Mouse (Mus musculus) heart, postnatal 4 days (tissue): ENCODE data around the gene Nes. TPM values are rescaled to one million over a fixed set of nuclear protein-coding genes. Genes with fewer than 3 reads are reported as not detected.
A peak's percentile ranks its signal among the peaks of the same experiment; 100 is the strongest.

ENCODE experiments used
- DNase-seq: peaks from one replicate; pipeline ENCODE4 v3.0.0; 2021
- total RNA-seq, 2 experiments: library from RNA; stranded (reverse); gene quantifications; 2 replicates each; pipeline ENCODE4 v1.2.3; 2021

The Nes gene
- total RNA-seq, 2 experiments from 2014 or later = 66.5 to 70.4 TPM

DNA sequence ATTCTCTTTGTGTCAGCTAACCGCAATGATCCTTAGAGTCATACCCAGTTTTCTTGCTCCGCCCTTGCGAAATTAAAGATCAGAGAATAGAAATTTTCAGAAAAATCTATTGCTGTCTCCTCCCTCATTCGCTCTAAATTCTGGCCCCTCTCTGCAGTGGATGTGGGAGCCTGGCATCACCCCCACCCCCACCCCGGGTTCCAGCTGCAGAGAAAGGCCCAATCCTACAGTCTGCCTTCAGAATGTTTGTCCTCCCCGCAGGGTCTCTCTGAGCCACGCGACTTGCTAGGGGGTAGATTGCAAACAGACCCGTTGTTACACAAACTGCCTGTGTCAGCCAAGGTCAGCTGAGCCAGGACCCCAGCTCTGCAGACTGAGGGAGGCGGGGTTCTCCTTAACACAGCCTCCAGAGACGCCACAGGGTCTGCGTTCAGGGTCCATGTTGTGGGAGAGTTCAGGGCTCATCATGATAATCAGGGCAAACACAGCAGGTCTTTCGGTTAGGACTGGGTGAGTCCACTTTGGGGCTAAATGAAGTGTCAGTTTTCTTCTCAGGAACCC, 20.8 kb upstream of the Nes start:
- no peak for DNase-seq

DNA sequence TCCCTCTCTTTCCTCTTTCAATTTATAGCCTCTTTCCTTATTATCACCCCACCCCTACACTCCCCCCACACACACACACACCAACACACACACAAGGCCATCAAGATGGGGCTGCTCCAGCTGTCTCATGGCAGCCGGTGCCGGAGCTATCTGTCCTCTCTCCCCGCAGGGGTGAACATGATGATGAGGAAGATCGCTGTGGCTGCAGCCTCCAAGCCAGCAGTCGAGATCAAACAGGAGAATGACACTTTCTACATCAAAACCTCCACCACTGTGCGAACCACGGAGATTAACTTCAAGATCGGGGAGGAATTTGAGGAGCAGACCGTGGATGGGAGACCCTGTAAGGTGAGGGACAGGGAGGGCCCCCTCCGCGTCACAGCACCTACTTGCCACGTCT, 18.9 kb upstream of the Nes start:
- no peak for DNase-seq

DNA sequence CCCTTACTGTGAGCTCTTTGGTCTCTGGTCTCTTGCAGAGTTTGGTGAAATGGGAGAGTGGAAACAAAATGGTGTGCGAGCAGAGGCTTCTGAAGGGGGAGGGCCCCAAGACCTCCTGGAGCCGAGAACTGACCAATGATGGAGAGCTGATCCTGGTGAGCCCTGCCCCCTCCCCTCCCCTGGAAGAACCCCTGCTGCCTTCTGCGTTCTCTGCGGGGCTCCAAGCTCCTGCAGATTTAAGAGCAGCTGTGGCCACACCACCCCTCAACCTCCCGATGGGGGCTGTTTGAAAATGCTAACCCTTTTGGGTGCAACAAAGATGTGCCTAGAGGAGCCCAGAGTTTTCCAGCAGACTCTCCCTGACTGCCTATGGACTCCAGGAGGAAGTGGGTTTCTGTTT, 18.4 kb upstream of the Nes start:
- DNase-seq = peak; percentile 24

DNA sequence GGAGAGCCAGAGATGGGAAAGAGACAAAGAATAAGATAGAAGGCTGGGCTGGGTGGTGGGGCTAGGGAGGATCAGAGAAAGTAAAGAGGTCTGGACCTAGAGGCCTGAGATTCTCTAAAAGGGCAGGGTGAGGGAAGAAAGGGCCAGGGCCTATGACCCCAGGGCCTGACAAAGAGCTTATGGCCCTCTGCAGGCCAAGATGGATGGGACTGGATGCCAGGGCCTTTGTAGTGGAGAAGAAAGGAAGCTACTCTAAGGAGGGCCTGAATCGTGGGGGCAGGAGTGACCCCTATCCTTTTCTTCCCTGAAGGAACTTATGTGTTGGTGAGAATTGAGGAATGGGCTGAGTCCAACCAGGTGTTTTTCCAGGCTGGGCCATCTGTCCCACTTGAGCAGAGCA, 12.8 kb upstream of the Nes start:
- DNase-seq = no peak

DNA sequence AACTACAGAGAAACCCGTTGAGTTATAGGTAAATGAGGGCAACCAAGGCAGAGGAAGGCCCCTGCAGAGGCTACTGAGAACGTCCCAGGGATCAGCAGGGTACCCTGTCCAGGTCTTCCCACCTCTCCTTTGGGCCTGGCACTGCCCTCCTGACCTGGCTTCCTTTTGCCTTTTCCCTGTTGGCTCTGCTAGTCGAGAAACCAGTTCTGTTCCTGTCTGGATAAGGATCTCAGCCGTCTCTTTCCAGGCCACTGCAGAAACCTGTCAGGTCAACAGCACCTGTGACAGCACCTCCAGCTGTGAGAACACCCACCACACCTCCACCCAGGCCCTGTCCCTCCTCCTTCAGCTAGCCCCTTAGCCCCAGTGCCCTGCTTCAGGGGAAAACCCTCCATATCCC, 12.4 kb upstream of the Nes start:
- no peak for DNase-seq

DNA sequence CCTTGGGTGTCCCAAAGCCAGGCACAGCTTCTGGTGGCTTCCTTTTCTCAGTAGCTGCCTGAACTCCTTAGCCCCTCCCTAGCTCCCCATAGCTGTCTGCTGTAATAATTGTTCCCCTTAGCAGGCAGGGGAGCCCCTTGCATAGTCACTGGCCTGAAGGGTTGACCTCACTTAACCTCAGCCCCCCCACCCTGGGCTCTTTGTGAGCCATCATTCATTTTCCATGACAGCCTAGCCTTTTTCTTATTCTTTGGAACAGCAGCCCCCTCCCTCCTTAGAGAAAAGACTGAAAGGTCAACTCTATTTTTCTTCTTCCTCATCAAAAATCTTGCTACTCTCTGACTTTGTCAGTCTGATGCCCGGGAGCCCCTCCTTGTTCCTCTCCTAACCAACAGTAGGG, 11.9 kb upstream of the Nes start:
- DNase-seq = no peak

DNA sequence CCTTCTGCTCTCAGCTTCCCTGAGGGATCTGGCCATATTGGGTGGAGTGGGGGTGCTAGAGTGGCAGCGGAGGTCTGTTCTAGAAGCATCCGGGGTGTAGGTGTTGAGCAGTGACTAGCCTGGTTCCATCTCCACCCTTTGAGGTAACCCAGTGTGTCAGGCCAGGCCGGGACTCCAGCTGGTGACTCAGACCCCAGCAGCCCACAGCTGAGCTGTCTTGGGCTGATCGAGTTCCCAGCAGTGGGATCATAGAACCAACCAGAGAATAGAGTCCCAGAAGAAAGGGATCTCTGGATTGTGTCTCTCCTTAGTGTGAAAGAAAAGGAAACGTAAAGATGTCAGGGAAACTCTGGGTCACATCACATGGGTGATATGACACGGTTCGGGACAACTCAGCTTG, 11.5 kb upstream of the Nes start:
- no peak for DNase-seq

DNA sequence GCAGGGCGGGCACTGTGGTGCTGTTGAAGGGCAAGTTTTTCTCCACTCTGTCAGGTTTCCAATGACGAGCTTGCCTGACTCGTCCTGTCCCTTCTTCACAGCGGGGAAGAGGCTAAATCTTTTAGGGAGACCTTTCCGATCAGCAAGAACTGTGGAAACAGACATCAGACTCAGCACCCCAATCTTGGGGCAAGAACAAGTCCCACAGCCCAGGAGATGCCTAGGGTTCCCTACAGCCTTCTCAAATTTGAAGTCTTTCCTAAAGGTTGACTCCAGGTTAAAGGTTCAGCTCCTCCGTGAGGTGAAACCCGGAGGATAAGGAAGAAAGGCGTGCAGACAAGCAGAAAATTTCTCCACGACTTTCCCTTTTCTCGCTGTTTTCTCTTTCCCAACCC, 10.7 kb upstream of the Nes start:
- DNase-seq = no peak

DNA sequence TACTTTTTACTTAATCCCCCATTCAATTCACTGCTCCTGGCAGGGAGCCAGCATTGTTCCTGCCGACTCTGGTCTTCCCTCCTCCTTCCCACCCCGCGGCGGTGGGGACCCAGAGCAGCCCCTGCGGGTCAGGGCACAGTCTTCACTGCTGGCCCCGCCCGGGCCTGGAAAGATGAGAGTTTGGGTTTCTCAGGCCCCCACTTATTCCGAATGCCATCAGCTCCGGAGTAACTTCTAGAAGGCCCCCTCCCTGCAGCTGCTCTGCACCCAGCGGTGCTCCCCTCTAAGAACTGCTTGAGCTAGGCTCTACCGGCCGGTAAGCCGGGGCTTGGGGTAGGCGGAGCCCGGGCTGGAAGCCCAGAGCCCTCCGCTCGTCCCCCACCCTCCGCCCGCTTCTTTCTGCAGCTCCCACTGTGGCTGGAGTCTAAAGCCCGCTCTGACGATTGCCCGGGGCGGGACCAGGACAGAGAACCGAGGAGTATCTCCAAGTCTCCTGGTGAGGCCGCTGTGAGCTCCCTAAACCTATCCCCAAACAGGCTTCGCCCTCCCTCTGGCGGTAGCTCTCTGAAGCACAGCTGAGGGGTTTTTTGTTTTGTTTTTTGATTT, 10.2 kb upstream of the Nes start:
- peak; percentile 94 for DNase-seq

DNA sequence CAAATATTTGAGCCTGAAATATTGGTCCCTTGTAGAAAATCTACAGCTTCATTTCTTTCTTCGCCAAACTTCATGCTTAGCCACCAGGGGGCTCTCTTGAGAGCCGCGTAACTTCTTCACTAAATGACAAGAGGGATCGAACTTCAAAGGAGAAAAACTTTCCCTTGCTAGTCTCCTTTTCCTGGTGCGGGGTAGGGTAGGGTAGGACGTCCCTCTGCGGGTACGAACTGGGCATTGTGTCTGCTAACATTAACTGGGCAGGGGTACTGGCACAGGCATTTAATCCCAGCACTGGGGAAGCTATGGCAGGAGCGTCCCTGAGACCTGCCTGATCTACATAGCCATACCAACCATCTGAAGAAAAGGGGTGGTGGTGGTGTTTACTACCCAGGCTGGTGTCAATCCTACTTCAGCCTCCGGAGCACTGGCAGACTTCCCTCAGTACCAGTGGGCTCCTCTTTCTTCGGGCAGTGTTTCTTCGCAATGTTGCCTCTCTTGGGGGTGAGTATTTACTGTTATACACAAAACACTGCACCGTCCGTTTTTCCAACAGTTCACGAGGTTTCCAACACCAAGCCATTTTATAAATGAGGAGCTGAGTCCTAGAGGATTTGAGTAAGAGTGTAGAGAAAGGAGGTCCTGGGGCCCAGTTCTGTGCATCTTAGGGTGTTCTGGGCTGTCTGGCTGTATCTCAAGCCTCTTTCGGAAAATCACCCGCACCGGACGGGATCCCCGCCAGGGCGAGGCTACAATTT, 517 bp upstream of the Nes start:
- DNase-seq = peak; percentile 74

DNA sequence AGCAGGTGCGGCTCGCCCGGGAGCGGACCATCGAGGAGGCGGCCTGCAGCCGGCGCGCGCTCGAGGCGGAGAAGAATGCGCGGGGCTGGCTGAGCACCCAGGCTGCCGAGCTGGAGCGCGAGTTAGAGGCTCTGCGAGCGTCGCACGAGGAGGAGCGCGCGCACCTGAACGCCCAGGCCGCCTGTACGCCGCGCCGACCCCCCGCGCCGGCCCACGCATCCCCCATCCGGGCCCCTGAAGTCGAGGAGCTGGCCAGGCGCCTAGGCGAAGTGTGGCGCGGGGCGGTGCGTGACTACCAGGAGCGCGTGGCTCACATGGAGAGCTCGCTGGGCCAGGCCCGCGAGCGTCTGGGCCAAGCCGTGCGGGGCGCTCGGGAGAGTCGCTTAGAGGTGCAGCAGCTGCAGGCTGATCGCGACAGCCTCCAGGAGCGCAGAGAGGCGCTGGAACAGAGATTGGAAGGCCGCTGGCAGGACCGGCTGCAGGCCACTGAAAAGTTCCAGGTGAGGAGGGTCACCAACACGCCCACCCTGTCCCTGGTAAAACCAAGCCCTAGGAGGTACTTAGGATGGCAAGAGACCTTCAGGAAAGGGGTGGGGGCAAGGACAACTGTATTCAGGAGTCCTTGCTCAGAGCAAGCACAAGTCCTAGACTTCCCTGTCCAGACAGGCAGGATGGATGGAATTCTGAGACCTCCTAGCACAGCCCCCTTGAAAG, 768 bp downstream of the Nes start:
- DNase-seq = no peak

DNA sequence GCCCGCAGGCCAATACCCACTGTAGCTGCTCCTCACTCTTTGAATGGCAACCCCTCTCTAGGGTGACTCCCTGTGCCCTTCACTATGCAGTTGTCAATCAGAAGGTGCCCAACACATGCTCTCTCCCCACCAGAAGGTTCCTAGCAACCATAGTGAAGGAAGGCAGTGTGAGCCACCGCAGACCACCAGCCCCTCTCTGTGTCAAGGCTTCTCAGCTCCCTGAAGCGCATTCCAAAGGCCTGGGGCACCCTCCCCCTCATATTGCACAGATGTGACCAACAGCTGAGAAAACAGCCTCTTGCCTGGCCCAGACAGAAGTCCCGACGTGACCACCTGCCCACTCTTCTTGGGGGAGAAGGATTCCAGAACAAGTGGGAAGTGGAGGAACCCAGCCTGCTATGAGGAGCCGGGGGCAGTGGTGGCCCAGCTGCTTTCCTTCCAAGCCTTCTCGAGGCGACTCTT, 1.4 kb downstream of the Nes start:
- no peak for DNase-seq

DNA sequence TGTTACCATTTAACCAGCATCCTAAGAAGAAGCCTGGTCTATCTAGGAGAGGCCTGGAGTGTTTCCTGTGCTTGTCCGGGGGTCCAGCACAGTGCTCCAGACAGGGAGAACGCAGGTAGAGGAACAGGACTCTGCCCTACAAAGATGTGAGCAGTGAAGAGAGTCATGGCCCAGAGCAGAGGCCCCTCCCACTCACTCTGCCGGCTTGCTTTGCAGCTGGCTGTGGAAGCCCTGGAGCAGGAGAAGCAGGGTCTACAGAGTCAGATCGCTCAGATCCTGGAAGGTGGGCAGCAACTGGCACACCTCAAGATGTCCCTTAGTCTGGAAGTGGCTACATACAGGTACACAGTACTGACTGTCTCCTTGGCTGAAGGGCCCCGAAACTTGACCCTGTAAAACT, 1.9 kb downstream of the Nes start:
- no peak for DNase-seq

DNA sequence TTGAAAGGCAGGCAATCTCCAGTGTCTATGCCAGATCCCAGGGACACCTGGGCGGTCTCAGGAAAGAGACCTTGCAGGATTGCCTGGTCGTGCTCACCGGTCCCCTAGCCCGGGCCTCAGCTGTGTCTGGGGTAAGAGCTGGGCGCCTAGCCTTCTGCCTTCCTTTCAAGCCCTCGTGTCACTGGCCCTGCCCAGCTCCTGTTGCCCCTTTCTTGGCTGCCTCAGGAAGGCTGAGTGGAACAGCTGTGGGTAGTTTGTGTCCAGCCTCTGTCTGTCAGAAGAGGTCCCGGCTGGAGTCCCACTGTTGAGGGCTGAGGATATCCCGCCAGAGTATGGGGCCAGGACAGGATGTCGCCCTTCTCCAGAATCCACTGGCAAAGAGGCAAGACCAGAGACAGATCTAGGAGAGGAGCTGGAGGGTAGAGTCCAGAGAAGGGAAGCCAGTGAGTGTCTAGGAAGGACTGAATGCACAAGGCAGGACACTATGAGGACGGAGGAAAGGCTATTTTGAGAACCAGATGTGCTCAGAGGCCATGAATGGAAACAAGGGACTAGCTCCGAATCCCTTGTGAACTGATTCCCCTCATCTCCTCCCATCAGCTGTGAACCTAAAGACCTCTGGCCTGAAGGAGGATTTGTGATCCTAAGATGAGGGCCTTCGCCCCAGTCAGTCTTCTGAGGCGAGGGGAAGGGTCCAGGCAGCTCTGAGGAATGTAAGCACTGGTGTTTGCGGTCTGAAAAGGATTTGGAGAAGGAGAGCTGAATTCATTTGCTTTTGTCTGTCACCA, 2.9 kb downstream of the Nes start:
- no peak for DNase-seq

DNA sequence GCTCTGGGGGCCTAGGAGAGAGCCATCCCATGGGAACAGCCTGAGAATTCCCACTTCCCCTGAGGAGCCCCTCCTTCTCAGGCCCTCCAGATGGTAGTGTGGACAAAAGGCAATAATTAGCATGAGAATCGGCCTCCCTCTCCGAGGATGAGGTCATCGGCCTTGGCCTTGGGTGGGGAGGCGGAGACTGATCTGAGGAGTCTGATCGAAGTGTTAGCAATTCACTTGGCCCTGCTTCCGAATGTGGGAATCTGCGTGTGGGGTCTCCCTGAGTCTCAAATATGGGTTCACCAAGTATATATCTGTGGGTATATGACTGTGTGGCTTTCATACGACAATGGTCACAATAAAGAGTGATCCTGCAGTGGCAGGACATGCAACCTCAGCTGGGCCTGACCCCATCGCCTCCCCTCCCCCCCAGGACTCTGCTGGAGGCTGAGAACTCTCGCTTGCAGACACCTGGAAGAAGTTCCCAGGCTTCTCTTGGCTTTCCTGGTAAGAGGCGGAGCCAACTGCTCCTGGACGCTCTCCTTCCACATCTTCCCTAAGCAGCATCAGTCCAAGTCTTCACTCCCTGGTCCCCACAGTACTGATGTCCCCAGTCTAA, 3.6 kb downstream of the Nes start:
- DNase-seq = peak; percentile 66

DNA sequence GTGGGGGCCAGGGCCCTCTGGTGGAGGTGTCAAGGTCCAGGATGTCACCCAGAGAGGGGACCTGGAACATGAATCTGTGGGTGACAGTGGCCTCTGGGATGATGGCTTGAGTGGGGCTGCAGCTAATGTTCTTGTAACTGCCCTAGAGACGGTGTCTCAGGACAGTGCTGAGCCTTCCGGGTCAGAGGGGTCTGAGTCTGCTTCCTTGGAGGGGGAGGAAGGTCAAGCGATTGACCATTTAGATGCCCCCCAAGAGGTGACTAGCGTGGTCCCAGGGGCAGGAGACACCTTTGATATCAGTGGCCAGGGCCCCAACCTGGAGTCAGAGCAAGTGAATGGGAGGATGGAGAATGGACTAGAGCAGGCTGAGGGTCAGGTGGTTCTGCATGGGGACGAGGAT, 8.6 kb downstream of the Nes start:
- DNase-seq = no peak

DNA sequence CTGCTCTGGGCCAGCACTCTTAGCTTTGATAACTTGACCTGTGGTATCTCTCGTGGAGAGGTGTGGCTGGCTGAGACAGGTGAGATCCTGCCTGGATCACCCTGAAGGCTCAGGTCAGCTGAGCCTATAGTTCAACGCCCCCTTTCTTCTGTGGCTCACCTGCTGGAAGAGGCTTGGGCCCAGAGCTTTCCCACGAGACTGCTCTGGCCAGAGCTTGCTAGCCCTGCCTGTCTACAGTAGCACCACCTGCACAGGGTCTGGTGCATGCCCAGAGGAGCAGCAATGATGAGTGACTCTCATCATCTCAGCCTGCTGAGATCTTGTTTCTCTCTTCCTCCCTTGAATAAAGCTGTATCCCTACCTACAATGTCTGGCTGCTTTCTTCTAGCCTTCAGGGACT, 9.2 kb downstream of the Nes start:
- DNase-seq = no peak

DNA sequence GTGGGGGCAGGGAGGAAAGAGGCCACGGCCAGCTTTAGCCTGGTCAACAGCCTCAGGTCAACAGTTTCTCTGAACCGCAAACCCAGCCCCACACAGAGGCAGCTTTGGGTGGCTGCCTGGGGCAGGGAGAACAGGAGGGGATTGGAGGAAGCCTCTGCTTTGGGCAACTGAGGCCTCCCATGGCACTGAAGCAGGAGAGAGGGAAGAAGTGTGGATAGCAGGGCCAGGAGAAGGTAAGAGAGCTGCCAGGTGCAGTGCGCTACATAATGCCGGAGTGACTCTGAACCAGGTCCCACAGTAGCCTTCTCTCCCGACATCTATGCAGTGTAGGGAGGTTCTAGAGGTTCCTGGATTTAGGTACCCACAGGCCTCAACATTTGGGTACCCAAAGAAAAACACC, 9.8 kb downstream of the Nes start:
- no peak for DNase-seq

DNA sequence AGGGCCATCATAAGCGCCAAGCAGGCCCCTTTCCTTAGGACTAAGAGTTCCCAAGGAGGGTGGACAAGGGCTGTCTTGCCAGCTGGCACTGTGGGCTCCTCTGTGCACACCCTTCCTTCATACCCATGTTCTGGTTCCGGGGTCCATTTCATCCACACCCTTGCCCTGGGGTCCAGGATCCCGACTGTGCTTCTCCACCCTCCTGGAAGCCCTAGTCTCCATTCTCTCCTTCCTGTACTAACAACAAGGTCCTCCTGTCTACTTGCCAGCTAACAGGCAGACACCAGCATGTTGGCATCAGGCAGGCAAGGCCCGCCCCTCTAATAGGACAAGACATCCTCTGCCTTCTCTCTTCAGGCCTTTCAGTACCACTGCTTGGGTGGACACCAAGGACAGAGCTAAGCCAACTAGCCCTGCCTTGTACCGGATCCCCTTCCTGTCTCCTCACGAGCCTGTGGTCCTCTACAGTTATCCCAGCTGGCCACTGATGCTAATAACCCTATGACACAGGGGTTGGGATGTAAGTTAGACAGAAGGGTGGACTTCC, 10.4 kb downstream of the Nes start:
- DNase-seq = no peak

DNA sequence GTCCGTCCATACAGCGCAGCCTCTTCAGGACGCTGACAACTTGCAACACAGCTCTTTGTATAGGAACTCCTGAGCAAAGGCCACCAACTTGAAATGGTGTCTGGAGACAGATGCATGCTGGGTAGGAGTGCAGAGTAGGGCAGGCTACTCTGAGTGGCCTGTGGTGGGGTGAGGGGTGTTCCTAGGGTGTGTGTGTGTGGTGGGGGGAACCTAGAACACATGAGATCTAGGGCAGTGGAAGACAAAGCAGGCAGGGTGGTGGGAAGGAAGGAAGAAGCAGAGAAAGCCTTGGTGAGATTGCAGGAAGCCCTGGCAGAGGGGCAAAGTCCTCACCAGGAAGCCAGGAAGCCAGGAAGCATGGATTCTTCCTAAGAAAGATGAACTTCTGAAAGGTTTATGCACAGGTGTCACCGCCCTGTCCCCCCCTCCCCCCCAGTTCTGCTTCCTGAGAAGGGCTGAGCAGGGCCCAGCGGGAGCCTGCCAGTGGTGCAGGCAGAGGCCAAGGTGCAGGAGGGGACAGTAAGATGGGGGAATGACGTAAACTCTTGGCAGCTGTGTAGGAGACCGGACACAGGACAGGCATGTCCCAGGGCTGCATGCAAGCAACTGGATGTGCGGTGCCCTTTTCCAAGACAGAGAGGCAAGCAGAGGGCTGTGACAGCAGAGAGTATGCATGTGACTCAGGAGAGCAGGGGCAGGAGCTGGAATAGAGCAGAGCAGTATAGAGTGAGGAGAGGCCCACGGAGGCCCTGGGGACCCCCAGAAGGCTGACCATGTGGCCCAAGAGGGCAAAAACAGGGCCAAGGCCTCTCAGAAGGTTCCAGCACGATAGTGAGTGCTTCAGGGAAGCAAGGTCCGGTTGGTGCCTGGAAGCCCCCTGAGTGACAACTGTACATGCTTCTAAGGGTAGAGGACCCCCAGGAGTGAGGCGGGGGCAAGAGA, 11.3 kb downstream of the Nes start:
- peak; percentile 76 for DNase-seq
